Mouse (Mus musculus) liver, adult 2 months (tissue): ENCODE measurements around the gene Wnt10a. TPM values are rescaled to one million over a fixed set of nuclear protein-coding genes. Genes with fewer than 3 reads are reported as not detected.
A peak's percentile ranks its signal among the peaks of the same experiment; 100 is the strongest.
"Not testable (repeated sequence)": the region's sequence is repeated elsewhere in the genome, so short reads cannot be mapped to it uniquely, and the experiment has no call there.

Experiments used
- DNase-seq: peaks from one replicate; pipeline ENCODE4 v3.0.0-alpha.2; 2011; ENCODE audit warnings: low read depth, low spot score; ENCODE audit errors: extremely low read depth
- H3K27ac ChIP-seq: fragments of 200-500 bp; replicated peaks from 2 replicates; pipeline ENCODE4 v1.5.1; 2012; ENCODE audit warnings: low read depth, mild to moderate bottlenecking, control low read depth, inconsistent platforms, low read length; ENCODE audit not compliant: insufficient read depth
- H3K27me3 ChIP-seq: fragments of 200-500 bp; 2 replicates; pipeline ENCODE4 v1.6.1; 2012; ENCODE audit warnings: mild to moderate bottlenecking, moderate library complexity, low read length, inconsistent platforms; ENCODE audit not compliant: control insufficient read depth, insufficient read depth
- H3K36me3 ChIP-seq: fragments of 200-500 bp; 2 replicates; pipeline ENCODE4 v1.6.1; 2012; ENCODE audit warnings: low read length, inconsistent platforms; ENCODE audit not compliant: control insufficient read depth, insufficient read depth
- H3K4me1 ChIP-seq: fragments of 200-500 bp; 2 replicates; pipeline ENCODE4 v1.6.1; 2011; ENCODE audit warnings: low read length; ENCODE audit not compliant: control insufficient read depth, insufficient read depth
- H3K4me3 ChIP-seq: fragments of 200-500 bp; 2 replicates; pipeline ENCODE4 v1.5.1; 2011; ENCODE audit warnings: low read depth, mild to moderate bottlenecking, control low read depth, low read length, moderate library complexity; ENCODE audit not compliant: insufficient read depth
- H3K79me2 ChIP-seq: fragments of 200-500 bp; 2 replicates; pipeline ENCODE4 v1.6.1; 2012; ENCODE audit warnings: inconsistent platforms, mild to moderate bottlenecking, low read length, moderate library complexity; ENCODE audit not compliant: control insufficient read depth, insufficient read depth
- H3K9ac ChIP-seq: fragments of 200-500 bp; 2 replicates; pipeline ENCODE4 v1.6.1; 2012; ENCODE audit warnings: low read depth, mild to moderate bottlenecking, control low read depth, inconsistent platforms, low read length
- CTCF ChIP-seq: fragments of 200-500 bp; IDR thresholded peaks from 2 replicates; pipeline ENCODE4 v1.5.1; 2011; ENCODE audit warnings: low read depth, low read length, control low read depth
- POLR2A ChIP-seq: fragments of 200-500 bp; IDR thresholded peaks from 2 replicates; pipeline ENCODE4 v1.6.1; 2011; ENCODE audit warnings: low read length, control low read depth; ENCODE audit not compliant: insufficient read depth; ENCODE audit errors: extremely low read depth
- WGBS: fragments of 180-500 bp; shearing (Covaris S2); methylation state at CpG from one replicate; pipeline ENCODE4 v1.1.7; 2018; 5-methylcytosine and 5-hydroxymethylcytosine counted together
- polyA plus RNA-seq: library from polyadenylated mRNA; depleted of rRNA; stranded (reverse); fragments of >200 nt; gene quantifications from 2 replicates; pipeline ENCODE4 v1.2.3, GENCODE M21; 2012
- total RNA-seq: library from RNA; depleted of rRNA; stranded (reverse); fragments of >200 nt; gene quantifications from 2 replicates; pipeline ENCODE4 v1.2.3, GENCODE M21; 2014

Wnt10a gene
- total and polyA plus RNA-seq, 2 experiments: not detected

GRCm38 (mm10) chr1:74823598-74823997 is 32.3 kb downstream of the Wnt10a start:
- H3K4me3 ChIP-seq, H3K27me3 ChIP-seq, H3K79me2 ChIP-seq, H3K9ac ChIP-seq, DNase-seq, H3K27ac ChIP-seq, H3K36me3 ChIP-seq, H3K4me1 ChIP-seq: not testable (repeated sequence)
- peak; percentile 2; the same call in 1 of the 2 replicates for TF ChIP-seq CTCF
- 93% methylated on average over 4 of the region's 4 CpGs for WGBS

DNA sequence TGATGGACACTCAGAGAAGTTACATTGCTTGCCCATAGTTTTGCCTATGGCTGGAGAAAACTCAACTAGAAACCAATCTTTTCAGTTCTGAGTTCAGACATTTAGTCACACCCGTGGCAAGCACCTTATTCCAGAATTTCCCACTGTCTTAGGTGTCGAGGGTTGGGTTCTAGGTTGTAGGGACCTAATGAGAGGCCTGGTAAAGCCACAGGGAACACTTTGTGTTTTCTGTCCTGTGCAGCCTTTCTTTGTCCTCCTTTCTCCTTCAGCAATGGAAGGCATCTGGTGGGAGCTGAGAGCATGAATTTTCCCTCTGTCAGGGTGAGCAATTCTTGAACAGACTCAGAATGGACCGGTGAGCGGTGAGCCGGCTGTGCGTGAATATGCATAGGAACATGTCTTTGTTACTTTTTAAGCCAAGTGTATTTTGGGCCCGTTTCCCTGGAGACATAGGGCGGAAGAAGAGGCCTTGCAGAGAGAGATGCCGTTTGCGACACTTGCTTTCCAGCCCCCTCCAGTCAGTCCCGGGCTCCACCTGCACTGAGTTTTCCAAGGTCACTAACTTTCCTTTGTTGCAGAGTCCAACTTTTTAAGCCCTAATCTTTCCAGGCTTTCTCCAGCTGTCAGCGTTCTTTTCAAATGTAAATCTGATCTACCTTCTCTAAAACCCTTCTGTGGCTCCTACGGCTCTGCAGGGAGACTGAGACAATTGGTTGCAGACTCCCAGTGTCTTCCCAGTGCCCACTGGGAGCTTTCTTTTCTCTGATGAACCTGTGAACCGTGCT is 33.4 kb downstream of the Wnt10a start:
- no peak for DNase-seq
- Histone ChIP-seq H3K27me3 (no peaks in the 10 kb centered on the region), H3K9ac (no peak overlapping the region), H3K4me3 (no peak overlapping the region), H3K27ac (no peak overlapping the region), H3K36me3 (no peaks in the 10 kb centered on the region), H3K79me2 (no peaks in the 10 kb centered on the region), H3K4me1 (no peaks in the 10 kb centered on the region)
- WGBS: 47% methylated on average over 14 of the region's 14 CpGs
- TF ChIP-seq POLR2A (no peak), CTCF (no peak)

DNA sequence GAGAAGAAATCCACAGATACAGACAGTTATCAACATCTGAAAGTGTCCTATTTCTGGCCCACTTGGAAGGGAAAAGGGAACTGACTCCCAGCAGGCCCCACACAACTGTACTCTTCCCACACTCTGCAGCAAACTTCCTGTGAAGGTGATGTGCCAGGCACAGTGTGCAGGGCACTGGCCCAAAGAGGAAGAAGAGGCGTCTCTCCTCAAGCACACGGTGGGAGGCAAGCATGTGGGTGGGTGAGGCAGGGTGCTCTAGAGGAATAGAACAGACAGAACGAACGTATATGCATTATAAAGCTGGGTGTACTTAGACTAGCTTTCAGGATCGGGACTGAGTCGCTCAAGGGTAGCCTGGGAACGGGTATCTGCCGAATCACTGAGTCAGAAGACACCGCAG is 38.7 kb downstream of the Wnt10a start:
- Histone ChIP-seq H3K27ac (no peak overlapping the region), H3K4me1 (no peaks in the 10 kb centered on the region), H3K79me2 (no peaks in the 10 kb centered on the region), H3K27me3 (0 out of 2 replicates have a peak, but pooled peaks cover 2% of the 10 kb centered on the region), H3K9ac (no peak overlapping the region), H3K4me3 (no peak overlapping the region), H3K36me3 (no peaks in the 10 kb centered on the region)
- WGBS: 72% methylated on average over 9 of the region's 9 CpGs
- no peak for TF ChIP-seq CTCF
- no peak for TF ChIP-seq POLR2A
- DNase-seq: no peak

DNA sequence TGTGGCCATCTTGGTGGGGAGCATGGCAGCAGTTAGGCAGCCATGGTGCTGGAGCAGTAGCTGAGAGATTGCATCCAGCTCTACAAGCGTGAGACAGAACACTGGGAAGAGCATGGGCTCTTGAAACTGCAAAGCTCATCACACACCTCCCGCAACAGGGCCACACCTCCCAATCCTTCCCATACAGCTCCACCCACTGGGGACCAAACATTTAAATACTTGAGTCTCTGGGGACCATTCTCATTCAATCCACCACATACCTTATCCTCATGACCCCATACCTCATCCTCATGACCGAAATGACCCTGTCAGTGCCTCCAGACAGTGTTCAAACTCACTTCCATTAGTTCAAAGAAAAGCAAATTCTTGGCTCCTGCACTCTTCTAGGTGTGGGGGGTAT is 41.9 kb downstream of the Wnt10a start:
- Histone ChIP-seq H3K27me3 (0 out of 2 replicates have a peak, but pooled peaks cover 2% of the 10 kb centered on the region), H3K27ac (no peak overlapping the region), H3K79me2 (no peaks in the 10 kb centered on the region), H3K4me1 (no peaks in the 10 kb centered on the region), H3K36me3 (no peaks in the 10 kb centered on the region), H3K4me3 (no peak overlapping the region), H3K9ac (no peak overlapping the region)
- TF ChIP-seq POLR2A (no peak), CTCF (no peak)
- WGBS: 82% methylated on average over 3 of the region's 3 CpGs
- no peak for DNase-seq

DNA sequence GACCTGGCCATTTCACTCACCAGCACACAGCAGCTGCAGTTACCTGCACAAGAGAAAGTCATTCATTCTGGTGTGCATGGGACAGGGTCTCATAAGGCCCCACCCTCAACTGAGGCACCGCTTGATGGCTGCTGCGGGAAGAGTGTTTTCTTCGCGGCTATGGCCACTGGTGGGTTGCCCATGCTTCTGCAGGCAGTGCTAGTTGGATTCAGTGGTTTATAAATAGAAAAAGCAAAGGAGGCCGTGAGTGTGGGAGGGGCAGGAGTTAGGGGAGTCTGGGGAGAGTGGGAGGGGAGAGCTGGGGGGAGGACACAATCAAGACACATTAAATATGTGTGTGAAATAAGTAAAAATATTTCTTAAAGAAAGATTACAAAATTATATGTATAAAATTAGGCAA is 51.8 kb downstream of the Wnt10a start:
- Histone ChIP-seq H3K27ac (no peak overlapping the region), H3K79me2 (no peaks in the 10 kb centered on the region), H3K9ac (no peak overlapping the region), H3K4me3 (no peak overlapping the region), H3K36me3 (no peaks in the 10 kb centered on the region), H3K27me3 (peaks cover 2% of the 10 kb centered on the region; the same call in 1 of the 2 replicates), H3K4me1 (no peaks in the 10 kb centered on the region)
- 76% methylated on average over 5 of the region's 5 CpGs for WGBS
- DNase-seq: no peak
- TF ChIP-seq POLR2A (no peak), CTCF (no peak)

DNA sequence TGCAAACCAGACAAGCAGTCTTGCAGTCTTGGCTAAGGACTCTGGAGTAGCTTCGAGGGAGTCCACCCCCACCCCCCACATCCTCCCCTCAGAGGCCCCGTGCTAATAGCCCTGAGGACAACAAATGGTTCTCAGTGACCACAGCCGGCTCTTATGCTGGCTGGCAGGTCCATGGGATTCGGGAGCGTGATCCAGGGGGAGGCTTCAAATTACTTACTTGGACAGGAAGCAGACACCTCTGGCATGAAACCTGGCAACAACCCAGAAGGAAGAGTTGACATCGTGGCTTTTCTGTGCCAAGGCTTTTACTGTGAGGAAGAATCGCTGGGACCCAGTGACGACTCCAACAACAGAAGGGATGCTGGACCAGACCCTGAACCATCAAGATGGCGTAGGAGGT is 55.0 kb downstream of the Wnt10a start:
- H3K79me2 ChIP-seq: no peaks in the 10 kb centered on the region
- H3K9ac ChIP-seq: no peak overlapping the region
- H3K4me3 ChIP-seq: no peak overlapping the region
- H3K27ac ChIP-seq: no peak overlapping the region
- peaks cover 7% of the 10 kb centered on the region; the same call in 1 of the 2 replicates for H3K27me3 ChIP-seq
- no peak for DNase-seq
- WGBS: 45% methylated on average over 9 of the region's 9 CpGs
- no peaks in the 10 kb centered on the region for H3K36me3 ChIP-seq
- TF ChIP-seq CTCF (no peak), POLR2A (no peak)
- no peaks in the 10 kb centered on the region for H3K4me1 ChIP-seq
